Mouse (Mus musculus) midbrain, embryonic 12.5 days (tissue): ENCODE data around the gene Adgrl3. TPM values are rescaled to one million over a fixed set of nuclear protein-coding genes. Genes with fewer than 3 reads are reported as not detected.
A peak's percentile ranks its signal among the peaks of the same experiment; 100 is the strongest.

ENCODE experiments used
- ATAC-seq: fragments of 200-750 bp; cut with Nextera tagmentation; 2 replicates; pipeline ENCODE4 v1.8.0; 2017; ENCODE audit warnings: low read depth, moderate TSS enrichment, moderate library complexity; ENCODE audit not compliant: low FRiP score
- H3K27ac ChIP-seq: fragments of 300-500 bp; sonication (generic); replicated peaks from 2 replicates; pipeline ENCODE4 v1.5.1; 2016; ENCODE audit warnings: mild to moderate bottlenecking
- H3K27me3 ChIP-seq: fragments of 300-500 bp; sonication (generic); 2 replicates; pipeline ENCODE4 v1.6.1; 2016; ENCODE audit warnings: mild to moderate bottlenecking
- H3K36me3 ChIP-seq: fragments of 300-500 bp; sonication (generic); 2 replicates; pipeline ENCODE4 v1.6.1; 2016
- H3K4me1 ChIP-seq: fragments of 300-500 bp; sonication (generic); 2 replicates; pipeline ENCODE4 v1.6.1; 2016
- H3K4me2 ChIP-seq: fragments of 300-500 bp; sonication (generic); replicated peaks from 2 replicates; pipeline ENCODE4 v1.6.1; 2016; ENCODE audit warnings: mild to moderate bottlenecking, moderate library complexity
- H3K4me3 ChIP-seq: fragments of 300-500 bp; sonication (generic); 2 replicates; pipeline ENCODE4 v1.5.1; 2016; ENCODE audit warnings: mild to moderate bottlenecking
- H3K9ac ChIP-seq: fragments of 300-500 bp; sonication (generic); replicated peaks from 2 replicates; pipeline ENCODE4 v1.6.1; 2016; ENCODE audit warnings: mild to moderate bottlenecking, moderate library complexity
- H3K9me3 ChIP-seq: fragments of 300-500 bp; sonication (generic); 2 replicates; pipeline ENCODE4 v1.6.1; 2016; ENCODE audit warnings: mild to moderate bottlenecking
- WGBS: fragments of 180-500 bp; shearing (Covaris S2); methylation state at CpG from one replicate; pipeline ENCODE4 v1.1.7; 2016; 5-methylcytosine and 5-hydroxymethylcytosine counted together
- polyA plus RNA-seq: library from polyadenylated mRNA; unstranded; fragments of >200 nt; fragmentation: Nextera tagmentation; extraction: Ambion mirVana; gene quantifications from 2 replicates; pipeline ENCODE4 v1.2.1, GENCODE M21; 2016

The Adgrl3 gene
- polyA plus RNA-seq, 1 experiment from 2014 or later = 40.7 TPM

- Histone ChIP-seq H3K4me2 (no peak overlapping the region), H3K4me1 (peaks cover 9% of the 10 kb centered on the region; the same call in 1 of the 2 replicates), H3K36me3 (no peaks in the 10 kb centered on the region), H3K27ac (no peak overlapping the region), H3K4me3 (no peak overlapping the region), H3K9ac (no peak overlapping the region), H3K27me3 (no peaks in the 10 kb centered on the region), H3K9me3 (no peaks in the 10 kb centered on the region)
- 69% methylated on average over 2 of the region's 2 CpGs for WGBS
- ATAC-seq = no peak
Measured at GRCm38 (mm10) chr5:81653941-81654340, 634.0 kb downstream of the Adgrl3 start.

- H3K9me3 ChIP-seq = no peaks in the 10 kb centered on the region
- no peak overlapping the region for H3K4me3 ChIP-seq
- H3K36me3 ChIP-seq = 0 out of 2 replicates have a peak, but pooled peaks cover 2% of the 10 kb centered on the region
- H3K27ac ChIP-seq = 0 out of 2 replicates have a peak overlapping the region, but pooled peaks have one; percentile 0
- no peaks in the 10 kb centered on the region for H3K27me3 ChIP-seq
- no peak overlapping the region for H3K9ac ChIP-seq
- H3K4me2 ChIP-seq = no peak overlapping the region
- ATAC-seq = peak; percentile 84
- H3K4me1 ChIP-seq = no peaks in the 10 kb centered on the region
- 24% methylated on average over 6 of the region's 6 CpGs for WGBS
Measured at GRCm38 (mm10) chr5:81661611-81662390, 641.9 kb downstream of the Adgrl3 start.

GRCm38 (mm10) chr5:81671025-81671424, 651.1 kb downstream of the Adgrl3 start:
- ATAC-seq = no peak
- 75% methylated on average over 4 of the region's 4 CpGs for WGBS
- Histone ChIP-seq H3K27me3 (no peaks in the 10 kb centered on the region), H3K9ac (no peak overlapping the region), H3K4me2 (no peak overlapping the region), H3K4me1 (no peaks in the 10 kb centered on the region), H3K27ac (no peak overlapping the region), H3K4me3 (no peak overlapping the region), H3K9me3 (no peaks in the 10 kb centered on the region), H3K36me3 (0 out of 2 replicates have a peak, but pooled peaks cover 4% of the 10 kb centered on the region)

GRCm38 (mm10) chr5:81674275-81674974, 654.5 kb downstream of the Adgrl3 start:
- Histone ChIP-seq H3K9ac (no peak overlapping the region), H3K4me3 (no peak overlapping the region), H3K4me1 (no peaks in the 10 kb centered on the region), H3K27me3 (no peaks in the 10 kb centered on the region), H3K9me3 (no peaks in the 10 kb centered on the region), H3K4me2 (no peak overlapping the region), H3K27ac (no peak overlapping the region), H3K36me3 (no peaks in the 10 kb centered on the region)
- WGBS = 82% methylated on average over 4 of the region's 4 CpGs
- ATAC-seq = no peak

GRCm38 (mm10) chr5:81674975-81675371, 655.0 kb downstream of the Adgrl3 start:
- WGBS = 84% methylated on average over 1 of the region's 1 CpGs
- no peaks in the 10 kb centered on the region for H3K9me3 ChIP-seq

GRCm38 (mm10) chr5:81676896-81677295, 657.0 kb downstream of the Adgrl3 start:
- Histone ChIP-seq H3K4me1 (no peaks in the 10 kb centered on the region), H3K9ac (no peak overlapping the region), H3K4me3 (no peak overlapping the region), H3K27ac (no peak overlapping the region), H3K36me3 (no peaks in the 10 kb centered on the region), H3K4me2 (no peak overlapping the region), H3K9me3 (no peaks in the 10 kb centered on the region), H3K27me3 (no peaks in the 10 kb centered on the region)
- no peak for ATAC-seq
- WGBS = 91% methylated on average over 1 of the region's 1 CpGs

More at GRCm38 (mm10) chr5:81674975-81675371, 655.0 kb downstream of the Adgrl3 start:
- no peak overlapping the region for H3K4me2 ChIP-seq
- H3K4me1 ChIP-seq = no peaks in the 10 kb centered on the region
- ATAC-seq = no peak
- H3K36me3 ChIP-seq = no peaks in the 10 kb centered on the region
- H3K4me3 ChIP-seq = no peak overlapping the region
- no peak overlapping the region for H3K27ac ChIP-seq
- no peaks in the 10 kb centered on the region for H3K27me3 ChIP-seq
- no peak overlapping the region for H3K9ac ChIP-seq

GRCm38 (mm10) chr5:81686206-81686605, 666.3 kb downstream of the Adgrl3 start:
- H3K36me3 ChIP-seq = no peaks in the 10 kb centered on the region
- no peak overlapping the region for H3K27ac ChIP-seq
- H3K9ac ChIP-seq = no peak overlapping the region
- no peak overlapping the region for H3K4me2 ChIP-seq
- no peaks in the 10 kb centered on the region for H3K9me3 ChIP-seq
- ATAC-seq = no peak
- WGBS = 82% methylated on average over 3 of the region's 3 CpGs
- H3K4me3 ChIP-seq = no peak overlapping the region
- no peaks in the 10 kb centered on the region for H3K4me1 ChIP-seq
- no peaks in the 10 kb centered on the region for H3K27me3 ChIP-seq

GRCm38 (mm10) chr5:81686845-81687244, 666.9 kb downstream of the Adgrl3 start:
- Histone ChIP-seq H3K9ac (no peak overlapping the region), H3K27me3 (no peaks in the 10 kb centered on the region), H3K4me2 (no peak overlapping the region), H3K36me3 (no peaks in the 10 kb centered on the region), H3K9me3 (no peaks in the 10 kb centered on the region), H3K4me1 (no peaks in the 10 kb centered on the region), H3K4me3 (no peak overlapping the region), H3K27ac (no peak overlapping the region)
- ATAC-seq = no peak
- WGBS = 92% methylated on average over 4 of the region's 4 CpGs

GRCm38 (mm10) chr5:81729620-81730019, 709.7 kb downstream of the Adgrl3 start:
- Histone ChIP-seq H3K4me2 (no peak overlapping the region), H3K27me3 (no peaks in the 10 kb centered on the region), H3K27ac (no peak overlapping the region), H3K9me3 (no peaks in the 10 kb centered on the region), H3K36me3 (no peaks in the 10 kb centered on the region), H3K4me3 (no peak overlapping the region), H3K9ac (no peak overlapping the region), H3K4me1 (peaks cover 7% of the 10 kb centered on the region; the same call in 1 of the 2 replicates)
- peak; percentile 70; the same call in 1 of the 2 replicates for ATAC-seq
- WGBS = 59% methylated on average over 3 of the region's 3 CpGs

GRCm38 (mm10) chr5:81736008-81736407, 716.1 kb downstream of the Adgrl3 start:
- Histone ChIP-seq H3K4me1 (no peaks in the 10 kb centered on the region), H3K27ac (no peak overlapping the region), H3K9ac (no peak overlapping the region), H3K4me2 (no peak overlapping the region), H3K27me3 (no peaks in the 10 kb centered on the region), H3K4me3 (no peak overlapping the region), H3K9me3 (no peaks in the 10 kb centered on the region), H3K36me3 (no peaks in the 10 kb centered on the region)
- 72% methylated on average over 3 of the region's 3 CpGs for WGBS
- ATAC-seq = no peak

GRCm38 (mm10) chr5:81738286-81739032, 718.5 kb downstream of the Adgrl3 start:
- Histone ChIP-seq H3K9ac (no peak overlapping the region), H3K9me3 (no peaks in the 10 kb centered on the region), H3K27me3 (no peaks in the 10 kb centered on the region), H3K4me3 (no peak overlapping the region), H3K36me3 (no peaks in the 10 kb centered on the region), H3K4me1 (no peaks in the 10 kb centered on the region), H3K27ac (0 out of 2 replicates have a peak overlapping the region, but pooled peaks have one; percentile 10), H3K4me2 (no peak overlapping the region)
- peak; percentile 65; the same call in 1 of the 2 replicates for ATAC-seq
- WGBS = 65% methylated on average over 3 of the region's 3 CpGs

GRCm38 (mm10) chr5:81752426-81752825, 732.5 kb downstream of the Adgrl3 start:
- Histone ChIP-seq H3K27me3 (no peaks in the 10 kb centered on the region), H3K4me1 (no peaks in the 10 kb centered on the region), H3K4me2 (no peak overlapping the region), H3K36me3 (no peaks in the 10 kb centered on the region), H3K9ac (no peak overlapping the region), H3K9me3 (no peaks in the 10 kb centered on the region), H3K27ac (no peak overlapping the region), H3K4me3 (no peak overlapping the region)
- WGBS = 68% methylated on average over 3 of the region's 3 CpGs
- no peak for ATAC-seq
